In the genomic region with DNA sequence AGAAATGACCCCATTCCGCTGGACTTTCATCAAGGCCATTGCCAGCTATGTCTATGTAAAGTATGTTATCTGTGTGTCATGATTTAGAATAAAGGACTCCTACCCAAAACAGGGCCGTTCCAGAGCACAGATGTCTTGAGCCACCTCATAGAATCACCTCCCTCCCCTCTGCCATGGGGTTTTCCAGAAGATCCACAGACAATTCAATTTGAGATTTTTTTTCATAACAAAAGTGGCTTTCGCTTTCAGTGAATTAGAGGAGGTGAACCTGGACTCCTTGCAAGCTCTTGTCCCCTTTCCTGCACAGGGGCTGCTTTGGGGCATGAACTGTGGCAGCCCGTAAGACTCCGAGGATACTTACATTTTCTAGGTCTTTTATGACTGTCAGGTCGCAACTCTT, we compare ENCODE assay signal across 1 mouse cellular context.
TF ChIP-seq lines count a peak whose summit lies in the region.

No protein-coding gene starts in this region.

TF ChIP-seq in CH12.LX, 34 proteins besides CTCF, POLR2A, EP300 and RAD21 (continued from another document):
- TF ChIP-seq ELF1 (IDR thresholded peaks at IDR 0.05; ENCODE audit: low read depth, low read length) = no peak
- no peak for TF ChIP-seq HCFC1 (IDR thresholded peaks at IDR 0.05; ENCODE audit: low read depth, low read length)
- peak; percentile 54 for TF ChIP-seq JUN (IDR thresholded peaks at IDR 0.05; ENCODE audit: insufficient read depth, low read depth, low read length)
- TF ChIP-seq MXI1 (IDR thresholded peaks at IDR 0.05; ENCODE audit: low read depth, low read length) = no peak
- peak; percentile 85 for TF ChIP-seq MEF2A (IDR thresholded peaks at IDR 0.05; ENCODE audit: borderline replicate concordance, low read depth, low read length)
- TF ChIP-seq CHD1 (IDR thresholded peaks at IDR 0.05; ENCODE audit: low read depth, low read length) = no peak
- no peak for TF ChIP-seq USF2 (conservative IDR thresholded peaks at IDR 0.05; ENCODE audit: low read depth, low read length)
- no peak for TF ChIP-seq POLR2AphosphoS2 (IDR thresholded peaks at IDR 0.05; ENCODE audit: low read depth, low read length)
- TF ChIP-seq GABPA (IDR thresholded peaks at IDR 0.05; ENCODE audit: insufficient replicate concordance, low read depth, low read length) = no peak
- TF ChIP-seq NELFE (IDR thresholded peaks at IDR 0.05; ENCODE audit: low read depth, low read length) = no peak
- no peak for TF ChIP-seq ZMIZ1 (IDR thresholded peaks at IDR 0.05; ENCODE audit: low read depth, low read length)
- TF ChIP-seq MAFK (IDR thresholded peaks at IDR 0.05; ENCODE audit: insufficient replicate concordance, low read length) = peak; percentile 54; the same call in 1 of the 2 replicates
- peak; percentile 61; the same call in 1 of the 2 replicates for TF ChIP-seq BHLHE40 (IDR thresholded peaks at IDR 0.05; ENCODE audit: low read depth, low read length)
- no peak for TF ChIP-seq PAX5 (IDR thresholded peaks at IDR 0.05; ENCODE audit: low read length)
- TF ChIP-seq JUND (conservative IDR thresholded peaks at IDR 0.05; ENCODE audit: low read depth, low read length) = peak; percentile 57; the same call in 1 of the 2 replicates
- peak; percentile 94 for TF ChIP-seq IRF4 (IDR thresholded peaks at IDR 0.05; ENCODE audit: low read depth, low read length)
- TF ChIP-seq TBP (conservative IDR thresholded peaks at IDR 0.05; ENCODE audit: low read depth, low read length) = no peak
- peak; percentile 65; the same call in 1 of the 2 replicates for TF ChIP-seq CHD2 (IDR thresholded peaks at IDR 0.05; ENCODE audit: low read length)
- TF ChIP-seq ETS1 (conservative IDR thresholded peaks at IDR 0.05; ENCODE audit: low read depth, low read length) = peak; percentile 83
- peak; percentile 89 for TF ChIP-seq TCF12 (IDR thresholded peaks at IDR 0.05; ENCODE audit: low read depth, low read length)
- no peak for TF ChIP-seq ZKSCAN1 (IDR thresholded peaks at IDR 0.05; ENCODE audit: borderline replicate concordance, low read depth, low read length)
- peak; percentile 29 for TF ChIP-seq SIN3A (IDR thresholded peaks at IDR 0.05; ENCODE audit: low read length)
- peak; percentile 87 for TF ChIP-seq ZNF384 (IDR thresholded peaks at IDR 0.05; ENCODE audit: low read depth, low read length)
- TF ChIP-seq MYC (IDR thresholded peaks at IDR 0.05; ENCODE audit: low read depth, low read length) = 0 out of 2 replicates have a peak, but pooled peaks have one; percentile 32
- TF ChIP-seq KAT2A (IDR thresholded peaks at IDR 0.05; ENCODE audit: insufficient replicate concordance, low read length) = no peak
- TF ChIP-seq SMC3 (IDR thresholded peaks at IDR 0.05; ENCODE audit: low read depth, low read length) = no peak; the same call in 1 of the 2 replicates
- no peak for TF ChIP-seq ZC3H11A (IDR thresholded peaks at IDR 0.05; ENCODE audit: low read depth, low read length)
- TF ChIP-seq RCOR1 (conservative IDR thresholded peaks at IDR 0.05; ENCODE audit: low read depth, low read length) = peak; percentile 70; the same call in 1 of the 2 replicates
- peak; percentile 95 for TF ChIP-seq MAZ (IDR thresholded peaks at IDR 0.05; ENCODE audit: low read depth, low read length)
- no peak for TF ChIP-seq USF1 (IDR thresholded peaks at IDR 0.05; ENCODE audit: low read depth, low read length)
- TF ChIP-seq UBTF (IDR thresholded peaks at IDR 0.05; ENCODE audit: low read depth, low read length) = no peak
